Mouse (Mus musculus) forebrain, embryonic 11.5 days (tissue): ENCODE measurements at regions not wholly inside any gene's neighbourhood (a gene's known extent, or its start where the extent isn't known, plus 50 kb on each side); places are given as distances from the start of the nearest gene placed in this dataset.

Experiments
- ATAC-seq: fragments of 200-750 bp; cut with Nextera tagmentation; replicated peaks from 2 replicates; pipeline ENCODE4 v1.8.0; 2017; ENCODE audit warnings: moderate TSS enrichment; ENCODE audit not compliant: low FRiP score
- DNase-seq: peaks from one replicate; pipeline ENCODE4 v3.0.0-alpha.2; 2017; ENCODE audit warnings: low spot score
- H3K27ac ChIP-seq: fragments of 300-500 bp; sonication (generic); 2 replicates; pipeline ENCODE4 v1.5.1; 2014; ENCODE audit warnings: low read depth, low read length
- H3K27me3 ChIP-seq: fragments of 300-500 bp; sonication (generic); 2 replicates; pipeline ENCODE4 v1.6.1; 2014; ENCODE audit warnings: mild to moderate bottlenecking, low read length, mixed read lengths; ENCODE audit not compliant: control insufficient read depth, insufficient read depth
- H3K36me3 ChIP-seq: fragments of 300-500 bp; sonication (generic); 2 replicates; pipeline ENCODE4 v1.6.1; 2014; ENCODE audit warnings: mild to moderate bottlenecking, low read length, moderate library complexity, mixed read lengths; ENCODE audit not compliant: control insufficient read depth, insufficient read depth
- H3K4me1 ChIP-seq: fragments of 300-500 bp; sonication (generic); replicated peaks from 2 replicates; pipeline ENCODE4 v1.6.1; 2014; ENCODE audit warnings: low read length, mixed read lengths; ENCODE audit not compliant: control insufficient read depth, insufficient read depth
- H3K4me2 ChIP-seq: fragments of 300-500 bp; sonication (generic); 2 replicates; pipeline ENCODE4 v1.6.1; 2014; ENCODE audit warnings: low read depth, mild to moderate bottlenecking, low read length, moderate library complexity, mixed read lengths; ENCODE audit not compliant: severe bottlenecking
- H3K4me3 ChIP-seq: fragments of 300-500 bp; sonication (generic); 2 replicates; pipeline ENCODE4 v1.5.1; 2014; ENCODE audit warnings: low read depth, low read length
- H3K9ac ChIP-seq: fragments of 300-500 bp; sonication (generic); 2 replicates; pipeline ENCODE4 v1.6.1; 2014; ENCODE audit warnings: low read length
- H3K9me3 ChIP-seq: fragments of 300-500 bp; sonication (generic); 2 replicates; pipeline ENCODE4 v1.6.1; 2016; ENCODE audit warnings: low read length, mixed read lengths; ENCODE audit not compliant: control insufficient read depth
- WGBS: fragments of 180-500 bp; shearing (Covaris S2); extraction: QIAGEN DNeasy Blood & Tissue Kit; methylation state at CpG from one replicate; pipeline ENCODE4 v1.1.7; 2014; 5-methylcytosine and 5-hydroxymethylcytosine counted together

- H3K4me2 ChIP-seq: no peak overlapping the region
- no peak overlapping the region for H3K4me3 ChIP-seq
- H3K36me3 ChIP-seq: no peaks in the 10 kb centered on the region
- DNase-seq: no peak
- no peaks in the 10 kb centered on the region for H3K27me3 ChIP-seq
- 46% methylated on average over 11 of the region's 11 CpGs for WGBS
- H3K9me3 ChIP-seq: no peaks in the 10 kb centered on the region
- no peak overlapping the region for H3K27ac ChIP-seq
- no peak for ATAC-seq
- peaks cover 3% of the 10 kb centered on the region; the same call in 1 of the 2 replicates for H3K4me1 ChIP-seq
- H3K9ac ChIP-seq: no peak overlapping the region; the same call in 1 of the 2 replicates
Measured at GRCm38 (mm10) chr2:63856462-63857054, 241.3 kb downstream of the Fign start.

- no peak overlapping the region for H3K4me3 ChIP-seq
- H3K9me3 ChIP-seq: no peaks in the 10 kb centered on the region
- DNase-seq (no peak), ATAC-seq (no peak)
- 84% methylated on average over 5 of the region's 5 CpGs for WGBS
- H3K36me3 ChIP-seq: no peaks in the 10 kb centered on the region
- peaks cover 3% of the 10 kb centered on the region; the same call in 1 of the 2 replicates for H3K4me1 ChIP-seq
- no peaks in the 10 kb centered on the region for H3K27me3 ChIP-seq
- no peak overlapping the region for H3K27ac ChIP-seq
- no peak overlapping the region for H3K4me2 ChIP-seq
- no peak overlapping the region for H3K9ac ChIP-seq
Measured at GRCm38 (mm10) chr2:63855476-63855875, 242.4 kb downstream of the Fign start.

GRCm38 (mm10) chr2:63854198-63854875, 243.5 kb downstream of the Fign start:
- no peak for ATAC-seq
- no peak for DNase-seq
- WGBS: 9% methylated on average over 1 of the region's 1 CpGs

GRCm38 (mm10) chr2:63853226-63853625, 244.6 kb downstream of the Fign start:
- Histone ChIP-seq H3K4me3 (no peak overlapping the region), H3K9me3 (no peaks in the 10 kb centered on the region), H3K27me3 (no peaks in the 10 kb centered on the region), H3K36me3 (no peaks in the 10 kb centered on the region), H3K4me1 (peaks cover 3% of the 10 kb centered on the region; the same call in 1 of the 2 replicates), H3K4me2 (no peak overlapping the region), H3K27ac (no peak overlapping the region), H3K9ac (no peak overlapping the region)
- WGBS: 35% methylated on average over 10 of the region's 10 CpGs
- DNase-seq (no peak), ATAC-seq (peak; percentile 33; the same call in 1 of the 2 replicates)

More at GRCm38 (mm10) chr2:63854198-63854875, 243.5 kb downstream of the Fign start:
- Histone ChIP-seq H3K27ac (no peak overlapping the region), H3K27me3 (no peaks in the 10 kb centered on the region), H3K9ac (no peak overlapping the region), H3K36me3 (no peaks in the 10 kb centered on the region), H3K4me1 (peaks cover 3% of the 10 kb centered on the region; the same call in 1 of the 2 replicates), H3K9me3 (no peaks in the 10 kb centered on the region), H3K4me2 (no peak overlapping the region), H3K4me3 (no peak overlapping the region)

- no peak overlapping the region for H3K27ac ChIP-seq
- no peak overlapping the region for H3K4me3 ChIP-seq
- H3K27me3 ChIP-seq: no peaks in the 10 kb centered on the region
- no peaks in the 10 kb centered on the region for H3K36me3 ChIP-seq
- H3K4me1 ChIP-seq: peaks cover 3% of the 10 kb centered on the region; the same call in 1 of the 2 replicates
- ATAC-seq (no peak; the same call in 1 of the 2 replicates), DNase-seq (no peak)
- H3K9ac ChIP-seq: no peak overlapping the region
- no peak overlapping the region for H3K4me2 ChIP-seq
- WGBS: 30% methylated on average over 6 of the region's 6 CpGs
- no peaks in the 10 kb centered on the region for H3K9me3 ChIP-seq
Measured at GRCm38 (mm10) chr2:63852287-63852686, 245.6 kb downstream of the Fign start.

- Histone ChIP-seq H3K27ac (no peak overlapping the region), H3K9ac (no peak overlapping the region), H3K4me3 (no peak overlapping the region), H3K27me3 (no peaks in the 10 kb centered on the region), H3K4me2 (no peak overlapping the region), H3K9me3 (no peaks in the 10 kb centered on the region), H3K36me3 (no peaks in the 10 kb centered on the region), H3K4me1 (no peaks in the 10 kb centered on the region; the same call in 1 of the 2 replicates)
- WGBS: 83% methylated on average over 5 of the region's 5 CpGs
- no peak for ATAC-seq
- DNase-seq: no peak
Measured at GRCm38 (mm10) chr2:63850033-63850432, 247.8 kb downstream of the Fign start.

GRCm38 (mm10) chr2:63849486-63849885, 248.4 kb downstream of the Fign start:
- no peaks in the 10 kb centered on the region for H3K9me3 ChIP-seq
- WGBS: 76% methylated on average over 6 of the region's 6 CpGs
- H3K4me3 ChIP-seq: no peak overlapping the region
- H3K36me3 ChIP-seq: no peaks in the 10 kb centered on the region
- no peak overlapping the region for H3K9ac ChIP-seq
- H3K27ac ChIP-seq: no peak overlapping the region
- DNase-seq: no peak
- no peak overlapping the region for H3K4me2 ChIP-seq
- ATAC-seq: no peak
- H3K4me1 ChIP-seq: no peaks in the 10 kb centered on the region; the same call in 1 of the 2 replicates
- H3K27me3 ChIP-seq: no peaks in the 10 kb centered on the region

- no peak overlapping the region for H3K4me3 ChIP-seq
- no peaks in the 10 kb centered on the region for H3K36me3 ChIP-seq
- no peaks in the 10 kb centered on the region for H3K4me1 ChIP-seq
- no peaks in the 10 kb centered on the region for H3K27me3 ChIP-seq
- no peaks in the 10 kb centered on the region for H3K9me3 ChIP-seq
- H3K9ac ChIP-seq: no peak overlapping the region
- ATAC-seq (no peak), DNase-seq (no peak)
- H3K27ac ChIP-seq: no peak overlapping the region
- H3K4me2 ChIP-seq: no peak overlapping the region
- WGBS: 87% methylated on average over 4 of the region's 4 CpGs
Measured at GRCm38 (mm10) chr2:63832041-63832714, 265.7 kb downstream of the Fign start.
